Comparison of ENCODE assay signal across 20 mouse cellular contexts in the genomic region with DNA sequence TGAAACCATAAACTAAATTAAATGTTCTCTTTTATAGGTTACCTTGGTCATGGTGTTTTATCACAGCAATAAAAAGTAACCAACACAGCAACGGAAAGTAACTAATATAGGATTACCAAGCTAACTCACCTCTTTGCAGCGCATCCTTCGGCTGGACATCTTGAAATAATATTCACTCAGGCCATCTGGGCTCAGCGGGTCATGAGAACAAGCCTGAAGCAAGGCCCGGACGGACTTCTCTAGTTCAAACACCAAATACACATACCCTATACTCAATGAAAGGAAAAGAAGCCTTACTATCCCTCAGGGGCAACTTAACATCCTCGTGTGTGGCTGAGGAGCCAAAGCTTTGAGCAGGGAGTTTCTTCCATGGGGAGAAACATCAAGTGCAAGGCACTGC. TPM values are rescaled to one million over a fixed set of nuclear protein-coding genes. Genes with fewer than 3 reads are reported as not detected.
DNase-seq lines count a peak whose midpoint lies in the region; TF ChIP-seq lines count a peak whose summit lies in the region.
"Had no signal": no experiment of that assay in that cellular context is flagged by ENCODE, and none has a peak within 500 bp of the region (broad histone marks: within the 10 kb centered on the region; RNA-seq: fewer than 3 reads in every experiment).

No protein-coding gene starts in this region.

- H3K27ac ChIP-seq in gastrocnemius, adult 2 months = peak overlapping the region; percentile 90
- no peak overlapping the region for H3K27ac ChIP-seq in embryonic facial prominence, embryonic 10.5 days (replicated peaks)
- H3K27ac ChIP-seq in limb, embryonic 10.5 days = no peak overlapping the region
- H3K27ac ChIP-seq: embryonic facial prominence, embryonic 13.5 days; embryonic facial prominence, embryonic 15.5 days; forebrain, embryonic 10.5 days; forebrain, embryonic 12.5 days had no signal

- no peak for DNase-seq in gastrocnemius, adult 2 months
- no peak for DNase-seq in gastrocnemius, postnatal 36 days
- peak; percentile 7 for DNase-seq in embryonic facial prominence, embryonic 10.5 days (ENCODE audit: low spot score)
- DNase-seq in limb, embryonic 10.5 days (ENCODE audit: low spot score) = peak; percentile 32
- DNase-seq in adrenal gland, postnatal 36 days = no peak
- no peak for DNase-seq in adrenal gland, adult 2 months
- DNase-seq: adrenal gland, postnatal 10 days; adrenal gland, postnatal 25 days; B cell, adult 2 months; cerebellum, adult 11-12 months; cerebellum, adult 9-10 months; cerebellum, postnatal 10 days; cerebellum, postnatal 25 days had no signal

- no peaks in the 10 kb centered on the region; the same call in 1 of the 2 replicates for H3K27me3 ChIP-seq in embryonic facial prominence, embryonic 10.5 days (replicated peaks; ENCODE audit: low read depth, poor library complexity, severe bottlenecking)
- no peaks in the 10 kb centered on the region for H3K27me3 ChIP-seq in limb, embryonic 10.5 days (ENCODE audit: low read depth, poor library complexity, severe bottlenecking)
- H3K27me3 ChIP-seq: embryonic facial prominence, embryonic 15.5 days; forebrain, embryonic 12.5 days; Patski had no signal

- intact Hi-C loops in gastrocnemius, adult 2 months (cut with DNase I) = no loop called here
- intact Hi-C loops in gastrocnemius, postnatal 36 days (cut with DNase I) = loop anchor here (5.0 kb wide), 1 partner anchor 97 kb away; no protein-coding TSS in a partner anchor

- no peaks in the 10 kb centered on the region for H3K9me3 ChIP-seq in embryonic facial prominence, embryonic 10.5 days
- no peaks in the 10 kb centered on the region for H3K9me3 ChIP-seq in limb, embryonic 10.5 days (replicated peaks)
- H3K9me3 ChIP-seq: embryonic facial prominence, embryonic 13.5 days; embryonic facial prominence, embryonic 15.5 days; forebrain, embryonic 10.5 days; forebrain, embryonic 12.5 days; G1E had no signal

- H3K4me3 ChIP-seq in gastrocnemius, adult 2 months = no peak overlapping the region
- no peak overlapping the region for H3K4me3 ChIP-seq in embryonic facial prominence, embryonic 10.5 days
- no peak overlapping the region for H3K4me3 ChIP-seq in limb, embryonic 10.5 days
- H3K4me3 ChIP-seq: embryonic facial prominence, embryonic 13.5 days; embryonic facial prominence, embryonic 15.5 days; erythroblast, embryonic 14.5 days; forebrain, embryonic 10.5 days; forebrain, embryonic 12.5 days had no signal

- no peaks in the 10 kb centered on the region for H3K36me3 ChIP-seq in embryonic facial prominence, embryonic 10.5 days (replicated peaks)
- no peaks in the 10 kb centered on the region for H3K36me3 ChIP-seq in limb, embryonic 10.5 days
- H3K36me3 ChIP-seq: embryonic facial prominence, embryonic 13.5 days; embryonic facial prominence, embryonic 15.5 days; forebrain, embryonic 10.5 days; forebrain, embryonic 12.5 days; G1E had no signal

- WGBS in embryonic facial prominence, embryonic 10.5 days = 72% methylated on average over 7 of the region's 7 CpGs
- 65% methylated on average over 7 of the region's 7 CpGs for WGBS in limb, embryonic 10.5 days

- H3K4me1 ChIP-seq in embryonic facial prominence, embryonic 10.5 days = no peaks in the 10 kb centered on the region
- peaks cover 23% of the 10 kb centered on the region for H3K4me1 ChIP-seq in limb, embryonic 10.5 days
- H3K4me1 ChIP-seq: embryonic facial prominence, embryonic 13.5 days; embryonic facial prominence, embryonic 15.5 days; forebrain, embryonic 12.5 days had no signal

- TF ChIP-seq CTCF in gastrocnemius, adult 2 months (IDR thresholded peaks at IDR 0.05) = no peak

RNA-seq across cellular contexts. Expression of a gene that starts 10.7 kb away (rescaled TPM):
- total RNA-seq in gastrocnemius, adult 2 months (2021) = 100 to 1,000 TPM; 725 to 864 TPM
- 100 to 1,000 TPM; 615 to 766 TPM for total RNA-seq in gastrocnemius, postnatal 36 days (2021)
- polyA plus RNA-seq in embryonic facial prominence, embryonic 10.5 days (2016; fragmentation: Nextera tagmentation; extraction: Ambion mirVana) = 1,210 and 1,245 TPM in 2 replicates
- 1,200 and 1,332 TPM in 2 replicates for polyA plus RNA-seq in limb, embryonic 10.5 days (2016; fragmentation: Nextera tagmentation; extraction: Ambion mirVana)
- 1,000 to 10,000 TPM; 1,209 to 1,218 TPM for total RNA-seq in adrenal gland, postnatal 36 days (2021)
- 1,000 to 10,000 TPM in 1 of 2 experiments, 100 to 1,000 TPM in 1; 944 to 1,235 TPM for total RNA-seq in adrenal gland, adult 2 months (2021)
- 351 and 362 TPM in 2 replicates for polyA plus RNA-seq in adrenal gland, adult 2 months (2012; rRNA removed)

Comparison
In these comparisons a context has a peak if more than half of its experiments do, and no peak if none do; other contexts are left out.
1. DNase-seq: peak in embryonic facial prominence, embryonic 10.5 days (single experiment) and limb, embryonic 10.5 days (single experiment); none in gastrocnemius, adult 2 months (single experiment), gastrocnemius, postnatal 36 days (0 of 2), adrenal gland, postnatal 36 days (0 of 2) and adrenal gland, adult 2 months (single experiment).